Mouse (Mus musculus) embryonic facial prominence, embryonic 10.5 days (tissue): Measurements from ENCODE around the gene Rai2. TPM values are rescaled to one million over a fixed set of nuclear protein-coding genes. Genes with fewer than 3 reads are reported as not detected.
"Not testable (repeated sequence)": the region's sequence is repeated elsewhere in the genome, so short reads cannot be mapped to it uniquely, and the experiment has no call there.

ENCODE experiments used
- DNase-seq: peaks from one replicate; pipeline ENCODE4 v3.0.0-alpha.2; 2017; ENCODE audit warnings: low spot score
- H3K27ac ChIP-seq: fragments of 300-500 bp; sonication (generic); replicated peaks from 2 replicates; pipeline ENCODE4 v1.5.1; 2016; ENCODE audit warnings: mild to moderate bottlenecking
- H3K27me3 ChIP-seq: fragments of 300-500 bp; sonication (generic); replicated peaks from 2 replicates; pipeline ENCODE4 v1.6.1; 2016; ENCODE audit warnings: low read depth, mild to moderate bottlenecking; ENCODE audit not compliant: poor library complexity, severe bottlenecking
- H3K36me3 ChIP-seq: fragments of 300-500 bp; sonication (generic); replicated peaks from 2 replicates; pipeline ENCODE4 v1.6.1; 2016; ENCODE audit warnings: mild to moderate bottlenecking, moderate library complexity
- H3K4me1 ChIP-seq: fragments of 300-500 bp; sonication (generic); 2 replicates; pipeline ENCODE4 v1.6.1; 2016
- H3K4me3 ChIP-seq: fragments of 300-500 bp; sonication (generic); 2 replicates; pipeline ENCODE4 v1.5.1; 2016; ENCODE audit warnings: mild to moderate bottlenecking, moderate library complexity
- H3K9me3 ChIP-seq: fragments of 300-500 bp; sonication (generic); 2 replicates; pipeline ENCODE4 v1.6.1; 2016; ENCODE audit warnings: mild to moderate bottlenecking
- WGBS: fragments of 180-500 bp; shearing (Covaris S2); methylation state at CpG from one replicate; pipeline ENCODE4 v1.1.7; 2016; 5-methylcytosine and 5-hydroxymethylcytosine counted together
- polyA plus RNA-seq: library from polyadenylated mRNA; unstranded; fragments of >200 nt; fragmentation: Nextera tagmentation; extraction: Ambion mirVana; gene quantifications from 2 replicates; pipeline ENCODE4 v1.2.1, GENCODE M21; 2016

Rai2 gene
- polyA plus RNA-seq, 1 experiment from 2014 or later: 1.6 TPM

- Histone ChIP-seq H3K27me3 (peaks cover 100% of the 10 kb centered on the region), H3K4me1 (no peaks in the 10 kb centered on the region), H3K27ac (no peak overlapping the region), H3K9me3 (no peaks in the 10 kb centered on the region), H3K36me3 (no peaks in the 10 kb centered on the region), H3K4me3 (no peak overlapping the region)
- 84% methylated on average over 4 of the region's 4 CpGs for WGBS
- DNase-seq: no peak
These were observed 17.4 kb downstream of the Rai2 start for GRCm38 (mm10) chrX:161734310-161734676.

- no peaks in the 10 kb centered on the region for H3K36me3 ChIP-seq
- peaks cover 97% of the 10 kb centered on the region for H3K27me3 ChIP-seq
- no peak overlapping the region for H3K27ac ChIP-seq
- no peaks in the 10 kb centered on the region for H3K4me1 ChIP-seq
- no peaks in the 10 kb centered on the region for H3K9me3 ChIP-seq
- DNase-seq: no peak
- H3K4me3 ChIP-seq: no peak overlapping the region
- WGBS: 66% methylated on average over 1 of the region's 1 CpGs
These were observed 22.5 kb downstream of the Rai2 start for GRCm38 (mm10) chrX:161739374-161739773.

GRCm38 (mm10) chrX:161743080-161743479 lies 26.2 kb downstream of the Rai2 start:
- no peak overlapping the region for H3K4me3 ChIP-seq
- no peak overlapping the region for H3K27ac ChIP-seq
- H3K9me3 ChIP-seq: no peaks in the 10 kb centered on the region
- peaks cover 97% of the 10 kb centered on the region for H3K27me3 ChIP-seq
- no peak for DNase-seq
- no peaks in the 10 kb centered on the region for H3K4me1 ChIP-seq
- 63% methylated on average over 3 of the region's 3 CpGs for WGBS
- H3K36me3 ChIP-seq: no peaks in the 10 kb centered on the region

GRCm38 (mm10) chrX:161745296-161745695 lies 28.4 kb downstream of the Rai2 start:
- Histone ChIP-seq H3K9me3 (no peaks in the 10 kb centered on the region), H3K4me1 (no peaks in the 10 kb centered on the region), H3K36me3 (no peaks in the 10 kb centered on the region), H3K4me3 (no peak overlapping the region), H3K27ac (no peak overlapping the region), H3K27me3 (peaks cover 97% of the 10 kb centered on the region)
- no peak for DNase-seq
- WGBS: 92% methylated on average over 3 of the region's 3 CpGs

GRCm38 (mm10) chrX:161747337-161747736 lies 30.5 kb downstream of the Rai2 start:
- DNase-seq: no peak
- Histone ChIP-seq H3K4me1 (no peaks in the 10 kb centered on the region), H3K9me3 (no peaks in the 10 kb centered on the region), H3K27me3 (peaks cover 100% of the 10 kb centered on the region), H3K36me3 (no peaks in the 10 kb centered on the region), H3K4me3 (no peak overlapping the region), H3K27ac (no peak overlapping the region)
- 76% methylated on average over 2 of the region's 2 CpGs for WGBS

- Histone ChIP-seq H3K27ac (no peak overlapping the region), H3K4me1 (no peaks in the 10 kb centered on the region), H3K36me3 (no peaks in the 10 kb centered on the region), H3K27me3 (peaks cover 100% of the 10 kb centered on the region), H3K9me3 (no peaks in the 10 kb centered on the region), H3K4me3 (no peak overlapping the region)
- 73% methylated on average over 2 of the region's 2 CpGs for WGBS
- DNase-seq: no peak
These were observed 36.6 kb downstream of the Rai2 start for GRCm38 (mm10) chrX:161753514-161753913.

GRCm38 (mm10) chrX:161776321-161776962 lies 59.6 kb downstream of the Rai2 start:
- H3K27ac ChIP-seq: no peak overlapping the region
- WGBS: 76% methylated on average over 12 of the region's 12 CpGs
- no peak for DNase-seq
- peaks cover 3% of the 10 kb centered on the region; the same call in 1 of the 2 replicates for H3K4me1 ChIP-seq
- no peaks in the 10 kb centered on the region for H3K36me3 ChIP-seq
- no peaks in the 10 kb centered on the region for H3K9me3 ChIP-seq
- no peak overlapping the region for H3K4me3 ChIP-seq
- H3K27me3 ChIP-seq: peaks cover 94% of the 10 kb centered on the region

GRCm38 (mm10) chrX:161780321-161781034 lies 63.6 kb downstream of the Rai2 start:
- DNase-seq: peak; percentile 27
- no peak overlapping the region for H3K4me3 ChIP-seq
- no peak overlapping the region for H3K27ac ChIP-seq
- peaks cover 3% of the 10 kb centered on the region; the same call in 1 of the 2 replicates for H3K4me1 ChIP-seq
- H3K27me3 ChIP-seq: peaks cover 91% of the 10 kb centered on the region
- no peaks in the 10 kb centered on the region for H3K36me3 ChIP-seq
- 75% methylated on average over 6 of the region's 6 CpGs for WGBS
- H3K9me3 ChIP-seq: no peaks in the 10 kb centered on the region

GRCm38 (mm10) chrX:161790182-161790581 lies 73.3 kb downstream of the Rai2 start:
- Histone ChIP-seq H3K9me3 (no peaks in the 10 kb centered on the region), H3K4me1 (no peaks in the 10 kb centered on the region), H3K27me3 (peaks cover 82% of the 10 kb centered on the region), H3K4me3 (no peak overlapping the region), H3K27ac (no peak overlapping the region), H3K36me3 (no peaks in the 10 kb centered on the region)
- WGBS: 25% methylated on average over 6 of the region's 6 CpGs
- peak; percentile 11 for DNase-seq

GRCm38 (mm10) chrX:161826186-161826585 lies 109.3 kb downstream of the Rai2 start:
- H3K27me3 ChIP-seq: peaks cover 57% of the 10 kb centered on the region
- not testable (repeated sequence) for H3K36me3 ChIP-seq, DNase-seq, H3K4me3 ChIP-seq, H3K4me1 ChIP-seq, H3K9me3 ChIP-seq, H3K27ac ChIP-seq
- WGBS: 22% methylated on average over 2 of the region's 2 CpGs
